Mouse (Mus musculus) MEL (cell line): ENCODE data around the gene Snapc2. TPM values are rescaled to one million over a fixed set of nuclear protein-coding genes. Genes with fewer than 3 reads are reported as not detected.

Experiments
- DNase-seq: peaks from one replicate; pipeline ENCODE4 v3.0.0; 2011; ENCODE audit warnings: low read depth, low spot score
- H3K27ac ChIP-seq: 2 replicates; pipeline ENCODE4 v1.5.1; 2012; ENCODE audit warnings: low read depth, mild to moderate bottlenecking, control low read depth, low read length, moderate library complexity; ENCODE audit not compliant: control insufficient read depth
- H3K27me3 ChIP-seq, 2 experiments: fragments of 150-350 bp in 1 of 2; sonication (generic) in 1 of 2; 2 replicates each; pipeline ENCODE4 v1.6.1; 2012; ENCODE audit warnings: low read length in 2 of 2, mild to moderate bottlenecking in 2 of 2, improper control_type of control experiment in 1 of 2, moderate library complexity in 1 of 2; ENCODE audit not compliant: insufficient read depth in 2 of 2, control insufficient read depth in 1 of 2
- H3K36me3 ChIP-seq, 2 experiments: 2 replicates each; pipeline ENCODE4 v1.6.1; 2012 to 2014; ENCODE audit warnings: low read length in 2 of 2, improper control_type of control experiment in 1 of 2, inconsistent platforms in 1 of 2, mild to moderate bottlenecking in 1 of 2; ENCODE audit not compliant: insufficient read depth in 2 of 2, control insufficient read depth in 1 of 2
- H3K4me1 ChIP-seq, 2 experiments: fragments of 150-350 bp in 1 of 2; sonication (generic) in 1 of 2; 2 replicates each; pipeline ENCODE4 v1.6.1; 2012; ENCODE audit warnings: low read length in 2 of 2, improper control_type of control experiment in 1 of 2, mild to moderate bottlenecking in 1 of 2; ENCODE audit not compliant: insufficient read depth in 2 of 2, control insufficient read depth in 1 of 2
- H3K4me3 ChIP-seq, 2 experiments: fragments of 150-350 bp in 1 of 2; sonication (generic) in 1 of 2; 2 replicates each; pipeline ENCODE4 v1.5.1; 2012; ENCODE audit warnings: low read depth in 2 of 2, low read length in 2 of 2, mild to moderate bottlenecking in 2 of 2, moderate library complexity in 2 of 2, control low read depth in 1 of 2, improper control_type of control experiment in 1 of 2; ENCODE audit not compliant: control insufficient read depth in 1 of 2, insufficient read depth in 1 of 2
- H3K79me2 ChIP-seq: 2 replicates; pipeline ENCODE4 v1.6.1; 2012; ENCODE audit warnings: mild to moderate bottlenecking, low read length, moderate library complexity; ENCODE audit not compliant: control insufficient read depth, poor library complexity, insufficient read depth
- H3K9ac ChIP-seq: 2 replicates; pipeline ENCODE4 v1.6.1; 2012; ENCODE audit warnings: low read depth, mild to moderate bottlenecking, control low read depth, low read length, moderate library complexity; ENCODE audit not compliant: control insufficient read depth, poor library complexity, severe bottlenecking
- H3K9me3 ChIP-seq: fragments of 150-350 bp; sonication (generic); replicated peaks from 2 replicates; pipeline ENCODE4 v1.6.1; 2012; ENCODE audit warnings: mild to moderate bottlenecking, low read length, improper control_type of control experiment, moderate library complexity; ENCODE audit not compliant: insufficient read depth
- E2F4 ChIP-seq: IDR thresholded peaks from 2 replicates; pipeline ENCODE4 v1.6.1; 2011; ENCODE audit warnings: low read depth, low read length, improper control_type of control experiment, borderline replicate concordance
- EP300 ChIP-seq, 2 experiments: IDR thresholded peaks; 2 replicates each; pipeline ENCODE4 v1.6.1; 2011; ENCODE audit warnings: improper control_type of control experiment in 2 of 2, low read length in 2 of 2, low read depth in 1 of 2, mild to moderate bottlenecking in 1 of 2
- ETS1 ChIP-seq: IDR thresholded peaks from 2 replicates; pipeline ENCODE4 v1.6.1; 2012; ENCODE audit warnings: low read depth, mild to moderate bottlenecking, inconsistent platforms, low read length, improper control_type of control experiment, moderate library complexity
- GATA1 ChIP-seq: IDR thresholded peaks from 2 replicates; pipeline ENCODE4 v1.6.1; 2011; ENCODE audit warnings: low read depth, low read length, improper control_type of control experiment
- HCFC1 ChIP-seq: IDR thresholded peaks from 2 replicates; pipeline ENCODE4 v1.6.1; 2012; ENCODE audit warnings: low read depth, mild to moderate bottlenecking, inconsistent platforms, low read length, improper control_type of control experiment, moderate library complexity
- JUND ChIP-seq: IDR thresholded peaks from 2 replicates; pipeline ENCODE4 v1.6.1; 2011; ENCODE audit warnings: low read depth, mild to moderate bottlenecking, improper control_type of control experiment, low read length
- MAX ChIP-seq: IDR thresholded peaks from 2 replicates; pipeline ENCODE4 v1.6.1; 2011; ENCODE audit warnings: low read length, improper control_type of control experiment
- MAZ ChIP-seq: IDR thresholded peaks from 2 replicates; pipeline ENCODE4 v1.6.1; 2012; ENCODE audit warnings: low read depth, mild to moderate bottlenecking, inconsistent platforms, low read length, improper control_type of control experiment
- MXI1 ChIP-seq: IDR thresholded peaks from 2 replicates; pipeline ENCODE4 v1.6.1; 2011; ENCODE audit warnings: mild to moderate bottlenecking, low read depth, low read length, improper control_type of control experiment
- MYB ChIP-seq: IDR thresholded peaks from 2 replicates; pipeline ENCODE4 v1.6.1; 2011; ENCODE audit warnings: mild to moderate bottlenecking, low read depth, low read length, improper control_type of control experiment
- MYC ChIP-seq: IDR thresholded peaks from 2 replicates; pipeline ENCODE4 v1.6.1; 2011; ENCODE audit warnings: low read depth, mild to moderate bottlenecking, low read length, improper control_type of control experiment, moderate library complexity
- NELFE ChIP-seq: IDR thresholded peaks from 2 replicates; pipeline ENCODE4 v1.6.1; 2011; ENCODE audit warnings: low read depth, low read length, improper control_type of control experiment
- NRF1 ChIP-seq: IDR thresholded peaks from 2 replicates; pipeline ENCODE4 v1.6.1; 2014; ENCODE audit warnings: low read depth, mild to moderate bottlenecking, inconsistent platforms, low read length, improper control_type of control experiment, moderate library complexity; ENCODE audit not compliant: poor library complexity, insufficient read depth, severe bottlenecking
- RAD21 ChIP-seq: IDR thresholded peaks from 2 replicates; pipeline ENCODE4 v1.6.1; 2011; ENCODE audit warnings: mild to moderate bottlenecking, low read depth, low read length, improper control_type of control experiment
- RCOR1 ChIP-seq: IDR thresholded peaks from 2 replicates; pipeline ENCODE4 v1.6.1; 2012; ENCODE audit warnings: low read depth, mild to moderate bottlenecking, inconsistent platforms, low read length, improper control_type of control experiment
- SIN3A ChIP-seq: IDR thresholded peaks from 2 replicates; pipeline ENCODE4 v1.6.1; 2012; ENCODE audit warnings: low read length, improper control_type of control experiment, inconsistent platforms
- ZMIZ1 ChIP-seq: IDR thresholded peaks from 2 replicates; pipeline ENCODE4 v1.6.1; 2012; ENCODE audit warnings: low read depth, mild to moderate bottlenecking, inconsistent platforms, low read length, improper control_type of control experiment, moderate library complexity
- ZNF384 ChIP-seq: IDR thresholded peaks from 2 replicates; pipeline ENCODE4 v1.6.1; 2012; ENCODE audit warnings: low read depth, mild to moderate bottlenecking, inconsistent platforms, low read length, improper control_type of control experiment
- polyA plus RNA-seq, 2 experiments: library from polyadenylated mRNA; stranded (reverse) in 1 of 2; unstranded in 1 of 2; fragments of >175 nt in 1 of 2; fragments of >200 nt in 1 of 2; gene quantifications; 2 replicates each; pipeline versions ENCODE4 v1.2.1 to v1.2.4; 2012; ENCODE audit warnings: low replicate concordance in 2 of 2, low read depth in 1 of 2; ENCODE audit not compliant: insufficient read length in 2 of 2, insufficient read depth in 1 of 2, missing spikeins in 1 of 2
- total RNA-seq: library from RNA; depleted of rRNA; stranded (reverse); fragments of 300-350 nt; gene quantifications from 2 replicates; pipeline ENCODE4 v1.2.3, GENCODE M21; 2012

The Snapc2 gene
- total and polyA plus RNA-seq, 3 experiments: 24.2 to 46.2 TPM; not detected in 1

DNA sequence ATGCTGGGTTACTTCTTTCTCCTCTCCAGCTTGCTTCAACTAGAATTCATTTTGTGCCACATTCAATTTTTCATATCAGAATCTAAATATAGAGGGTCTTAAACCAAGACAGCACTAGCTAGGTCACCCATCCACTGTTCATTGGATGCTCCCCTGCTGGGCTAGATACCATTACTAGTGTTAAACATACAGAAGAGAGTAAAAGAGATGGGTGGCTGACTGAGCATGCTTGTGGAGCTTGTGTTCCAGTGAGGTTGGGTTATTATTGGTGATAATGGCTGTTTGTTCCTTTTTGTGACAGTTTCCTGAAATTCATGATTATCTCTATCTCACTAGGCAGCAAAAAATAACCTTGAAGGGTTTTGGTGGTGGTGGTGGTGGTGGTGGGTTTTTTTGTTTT is 30.8 kb upstream of the Snapc2 start:
- H3K9me3 ChIP-seq: no peaks in the 10 kb centered on the region
- no peak overlapping the region for H3K27ac ChIP-seq
- H3K4me3 ChIP-seq: no peak overlapping the region
- no peaks in the 10 kb centered on the region; a peak in 1 of 4 replicates for H3K27me3 ChIP-seq
- H3K4me1 ChIP-seq: peaks cover 6 to 15% of the 10 kb centered on the region in 2 experiments
- peaks cover 0 to 12% of the 10 kb centered on the region in 2 experiments; a peak in 2 of 4 replicates for H3K36me3 ChIP-seq
- peak; percentile 55 for DNase-seq
- H3K79me2 ChIP-seq: no peaks in the 10 kb centered on the region
- TF ChIP-seq MAZ (no peak), NELFE (no peak), EP300 (IDR thresholded peaks at IDR 0.05; ENCODE audit: low read depth in 1 of 2, low read length in 2 of 2) (peak; percentile 10 to 32; a peak in 1 of 4 replicates), JUND (no peak), NRF1 (peak; percentile 47; the same call in 1 of the 2 replicates), MYC (peak; percentile 54; the same call in 1 of the 2 replicates), HCFC1 (no peak), MYB (no peak), GATA1 (0 out of 2 replicates have a peak, but pooled peaks have one; percentile 10), MXI1 (peak; percentile 50; the same call in 1 of the 2 replicates), ETS1 (no peak), RCOR1 (0 out of 2 replicates have a peak, but pooled peaks have one; percentile 20), RAD21 (no peak), SIN3A (0 out of 2 replicates have a peak, but pooled peaks have one; percentile 30), MAX (0 out of 2 replicates have a peak, but pooled peaks have one; percentile 24), ZNF384 (peak; percentile 46), ZMIZ1 (no peak)
- H3K9ac ChIP-seq: no peak overlapping the region

DNA sequence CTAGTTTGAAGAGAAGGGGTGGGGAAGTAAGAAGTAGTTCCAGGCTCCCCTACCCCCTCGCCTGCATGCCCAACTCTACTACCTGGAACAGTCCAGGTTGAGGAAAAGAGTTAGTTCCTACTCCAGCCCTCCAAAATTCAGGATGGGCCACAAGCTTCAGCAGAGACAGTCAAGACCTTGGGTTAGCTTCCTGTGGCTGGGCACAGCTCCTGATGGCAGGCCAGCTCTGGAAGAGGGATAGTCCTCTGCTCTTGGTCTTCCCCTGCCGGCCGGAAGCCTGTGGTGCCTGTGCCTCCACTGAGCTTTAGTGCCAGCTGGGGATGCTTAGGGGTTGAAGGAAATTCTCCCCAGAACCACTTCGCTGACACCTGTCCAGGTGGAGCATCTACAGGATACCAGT is 26.6 kb upstream of the Snapc2 start:
- Histone ChIP-seq H3K79me2 (no peaks in the 10 kb centered on the region), H3K9ac (no peak overlapping the region), H3K36me3 (peaks cover 0 to 10% of the 10 kb centered on the region in 2 experiments; a peak in 2 of 4 replicates), H3K9me3 (no peaks in the 10 kb centered on the region), H3K27ac (no peak overlapping the region), H3K4me1 (peaks cover 6 to 33% of the 10 kb centered on the region in 2 experiments), H3K4me3 (peak overlapping the region in 1 of 2 experiments; percentile 57; a peak in 1 of 4 replicates), H3K27me3 (no peaks in the 10 kb centered on the region; a peak in 1 of 4 replicates)
- no peak for DNase-seq
- no peak for TF ChIP-seq MYC
- TF ChIP-seq E2F4: no peak
